Mouse (Mus musculus): ENCODE results near the gene Tm9sf4. TPM values are rescaled to one million over a fixed set of nuclear protein-coding genes. Genes with fewer than 3 reads are reported as not detected.

Gene Tm9sf4
- polyA plus RNA-seq, 1 experiment from 2014 or later, result 101 TPM

GRCm38 (mm10) chr2:153139996-153140613 lies 21.0 kb upstream of the Tm9sf4 start:
- no peaks in the 10 kb centered on the region for H3K9me3 ChIP-seq
- H3K4me3 ChIP-seq, result no peak overlapping the region
- H3K4me2 ChIP-seq (replicated peaks), result no peak overlapping the region
- WGBS, result 20% methylated on average over 9 of the region's 9 CpGs
- no peaks in the 10 kb centered on the region for H3K36me3 ChIP-seq
- H3K27ac ChIP-seq, result no peak overlapping the region
- no peaks in the 10 kb centered on the region for H3K4me1 ChIP-seq
- peaks cover 7% of the 10 kb centered on the region; the same call in 1 of the 2 replicates for H3K27me3 ChIP-seq
- ATAC-seq (ENCODE audit: low FRiP score, low read depth), result no peak; the same call in 1 of the 2 replicates
- H3K9ac ChIP-seq, result no peak overlapping the region

GRCm38 (mm10) chr2:153142620-153143199 lies 18.4 kb upstream of the Tm9sf4 start:
- H3K4me2 ChIP-seq (replicated peaks), result no peak overlapping the region
- no peak overlapping the region for H3K9ac ChIP-seq
- no peak for ATAC-seq (ENCODE audit: low FRiP score, low read depth)
- 23% methylated on average over 10 of the region's 10 CpGs for WGBS
- H3K4me3 ChIP-seq, result no peak overlapping the region
- no peaks in the 10 kb centered on the region for H3K9me3 ChIP-seq
- no peaks in the 10 kb centered on the region for H3K4me1 ChIP-seq
- peaks cover 11% of the 10 kb centered on the region for H3K27me3 ChIP-seq
- no peaks in the 10 kb centered on the region for H3K36me3 ChIP-seq
- no peak overlapping the region for H3K27ac ChIP-seq

- H3K27ac ChIP-seq, result no peak overlapping the region
- no peak overlapping the region for H3K4me2 ChIP-seq (replicated peaks)
- H3K27me3 ChIP-seq, result peaks cover 14% of the 10 kb centered on the region; the same call in 1 of the 2 replicates
- H3K4me3 ChIP-seq, result no peak overlapping the region
- no peaks in the 10 kb centered on the region for H3K9me3 ChIP-seq
- H3K36me3 ChIP-seq, result no peaks in the 10 kb centered on the region
- H3K4me1 ChIP-seq, result no peaks in the 10 kb centered on the region
- ATAC-seq (ENCODE audit: low FRiP score, low read depth), result no peak
- WGBS, result 72% methylated on average over 5 of the region's 5 CpGs
- no peak overlapping the region for H3K9ac ChIP-seq
Measured at GRCm38 (mm10) chr2:153145346-153145745, 15.8 kb upstream of the Tm9sf4 start.

GRCm38 (mm10) chr2:153147236-153147635 lies 13.9 kb upstream of the Tm9sf4 start:
- H3K4me2 ChIP-seq (replicated peaks), result no peak overlapping the region
- H3K9ac ChIP-seq, result no peak overlapping the region
- ATAC-seq (ENCODE audit: low FRiP score, low read depth), result no peak
- H3K27ac ChIP-seq, result no peak overlapping the region
- H3K9me3 ChIP-seq, result no peaks in the 10 kb centered on the region
- no peaks in the 10 kb centered on the region for H3K4me1 ChIP-seq
- H3K4me3 ChIP-seq, result no peak overlapping the region
- H3K36me3 ChIP-seq, result no peaks in the 10 kb centered on the region
- H3K27me3 ChIP-seq, result peaks cover 14% of the 10 kb centered on the region; the same call in 1 of the 2 replicates
- WGBS, result 89% methylated on average over 3 of the region's 3 CpGs

- Histone ChIP-seq H3K4me3 (no peak overlapping the region), H3K27ac (no peak overlapping the region), H3K4me2 (replicated peaks) (no peak overlapping the region), H3K36me3 (no peaks in the 10 kb centered on the region), H3K4me1 (no peaks in the 10 kb centered on the region), H3K9me3 (no peaks in the 10 kb centered on the region), H3K9ac (no peak overlapping the region), H3K27me3 (peaks cover 14% of the 10 kb centered on the region; the same call in 1 of the 2 replicates)
- WGBS, result 23% methylated on average over 3 of the region's 3 CpGs
- no peak for ATAC-seq (ENCODE audit: low FRiP score, low read depth)
Measured at GRCm38 (mm10) chr2:153147715-153148114, 13.4 kb upstream of the Tm9sf4 start.

GRCm38 (mm10) chr2:153149742-153150141 lies 11.4 kb upstream of the Tm9sf4 start:
- H3K27me3 ChIP-seq, result peaks cover 14% of the 10 kb centered on the region; the same call in 1 of the 2 replicates
- WGBS, result 81% methylated on average over 3 of the region's 3 CpGs

GRCm38 (mm10) chr2:153151026-153151425 lies 10.1 kb upstream of the Tm9sf4 start:
- Histone ChIP-seq H3K4me1 (no peaks in the 10 kb centered on the region), H3K9ac (no peak overlapping the region), H3K9me3 (no peaks in the 10 kb centered on the region), H3K27ac (no peak overlapping the region), H3K4me2 (replicated peaks) (no peak overlapping the region), H3K36me3 (no peaks in the 10 kb centered on the region), H3K27me3 (peaks cover 9% of the 10 kb centered on the region; the same call in 1 of the 2 replicates), H3K4me3 (no peak overlapping the region)
- ATAC-seq (ENCODE audit: low FRiP score, low read depth), result no peak
- WGBS, result 80% methylated on average over 7 of the region's 7 CpGs

More at GRCm38 (mm10) chr2:153149742-153150141, 11.4 kb upstream of the Tm9sf4 start:
- Histone ChIP-seq H3K27ac (no peak overlapping the region), H3K9me3 (no peaks in the 10 kb centered on the region), H3K36me3 (no peaks in the 10 kb centered on the region), H3K9ac (no peak overlapping the region), H3K4me3 (no peak overlapping the region), H3K4me1 (no peaks in the 10 kb centered on the region), H3K4me2 (replicated peaks) (no peak overlapping the region)
- ATAC-seq (ENCODE audit: low FRiP score, low read depth), result no peak

- no peak overlapping the region for H3K9ac ChIP-seq
- no peaks in the 10 kb centered on the region for H3K4me1 ChIP-seq
- WGBS, result 82% methylated on average over 8 of the region's 8 CpGs
- H3K36me3 ChIP-seq, result no peaks in the 10 kb centered on the region
- H3K9me3 ChIP-seq, result no peaks in the 10 kb centered on the region
- no peak overlapping the region for H3K4me3 ChIP-seq
- H3K27me3 ChIP-seq, result peaks cover 7% of the 10 kb centered on the region; the same call in 1 of the 2 replicates
- no peak overlapping the region for H3K4me2 ChIP-seq (replicated peaks)
- no peak overlapping the region for H3K27ac ChIP-seq
- ATAC-seq (ENCODE audit: low FRiP score, low read depth), result no peak
Measured at GRCm38 (mm10) chr2:153151926-153152665, 9.0 kb upstream of the Tm9sf4 start.

GRCm38 (mm10) chr2:153153033-153153450 lies 8.1 kb upstream of the Tm9sf4 start:
- 65% methylated on average over 4 of the region's 4 CpGs for WGBS
- H3K27me3 ChIP-seq, result 0 out of 2 replicates have a peak, but pooled peaks cover 7% of the 10 kb centered on the region

GRCm38 (mm10) chr2:153157270-153157669 lies 3.8 kb upstream of the Tm9sf4 start:
- Histone ChIP-seq H3K4me2 (replicated peaks) (no peak overlapping the region), H3K9me3 (0 out of 2 replicates have a peak, but pooled peaks cover 3% of the 10 kb centered on the region), H3K27ac (no peak overlapping the region), H3K4me1 (peaks cover 4% of the 10 kb centered on the region), H3K36me3 (no peaks in the 10 kb centered on the region), H3K27me3 (0 out of 2 replicates have a peak, but pooled peaks cover 4% of the 10 kb centered on the region), H3K9ac (no peak overlapping the region), H3K4me3 (no peak overlapping the region)
- ATAC-seq (ENCODE audit: low FRiP score, low read depth), result no peak
- WGBS, result 92% methylated on average over 3 of the region's 3 CpGs

More at GRCm38 (mm10) chr2:153153033-153153450, 8.1 kb upstream of the Tm9sf4 start:
- no peak for ATAC-seq (ENCODE audit: low FRiP score, low read depth)
- Histone ChIP-seq H3K27ac (no peak overlapping the region), H3K9me3 (0 out of 2 replicates have a peak, but pooled peaks cover 3% of the 10 kb centered on the region), H3K9ac (no peak overlapping the region), H3K4me2 (replicated peaks) (no peak overlapping the region), H3K36me3 (no peaks in the 10 kb centered on the region), H3K4me1 (no peaks in the 10 kb centered on the region), H3K4me3 (no peak overlapping the region)

GRCm38 (mm10) chr2:153160133-153160532 lies 970 bp upstream of the Tm9sf4 start:
- 82% methylated on average over 5 of the region's 5 CpGs for WGBS
- Histone ChIP-seq H3K4me1 (peaks cover 13% of the 10 kb centered on the region), H3K27me3 (no peaks in the 10 kb centered on the region), H3K9me3 (0 out of 2 replicates have a peak, but pooled peaks cover 3% of the 10 kb centered on the region), H3K4me2 (replicated peaks) (no peak overlapping the region), H3K27ac (no peak overlapping the region), H3K4me3 (no peak overlapping the region), H3K36me3 (peaks cover 7% of the 10 kb centered on the region; the same call in 1 of the 2 replicates), H3K9ac (no peak overlapping the region)
- ATAC-seq (ENCODE audit: low FRiP score, low read depth), result no peak

GRCm38 (mm10) chr2:153161684-153162080 lies 579 bp downstream of the Tm9sf4 start:
- Histone ChIP-seq H3K36me3 (peaks cover 11% of the 10 kb centered on the region), H3K9me3 (0 out of 2 replicates have a peak, but pooled peaks cover 3% of the 10 kb centered on the region), H3K27me3 (no peaks in the 10 kb centered on the region), H3K4me2 (replicated peaks) (peak overlapping the region; percentile 89), H3K4me1 (peaks cover 13% of the 10 kb centered on the region), H3K4me3 (peak overlapping the region; percentile 88), H3K27ac (peak overlapping the region; percentile 90), H3K9ac (peak overlapping the region; percentile 93)
- WGBS, result under 1% methylated on average over 16 of the region's 16 CpGs
- ATAC-seq (ENCODE audit: low FRiP score, low read depth), result peak; percentile 41; the same call in 1 of the 2 replicates

All from limb, embryonic 13.5 days (tissue).